Mouse (Mus musculus) heart, adult 2 months (tissue): ENCODE measurements around the gene 4930469K13Rik. TPM values are rescaled to one million over a fixed set of nuclear protein-coding genes. Genes with fewer than 3 reads are reported as not detected.

Experiments used
- DNase-seq, 2 experiments: peaks; one replicate each; pipeline ENCODE4 v3.0.0; 2021
- H3K27ac ChIP-seq: fragments of 200-600 bp; 2 replicates; pipeline ENCODE4 v1.8.1; 2022
- H3K27me3 ChIP-seq: fragments of 200-500 bp; 2 replicates; pipeline ENCODE4 v1.6.1; 2012; ENCODE audit warnings: mild to moderate bottlenecking, low read length, inconsistent platforms, mixed read lengths; ENCODE audit not compliant: control insufficient read depth, insufficient read depth
- H3K36me3 ChIP-seq: fragments of 200-500 bp; 2 replicates; pipeline ENCODE4 v1.6.1; 2012; ENCODE audit warnings: low read length, inconsistent platforms; ENCODE audit not compliant: control insufficient read depth, insufficient read depth
- H3K4me1 ChIP-seq: fragments of 200-500 bp; 2 replicates; pipeline ENCODE4 v1.6.1; 2011; ENCODE audit warnings: low read length; ENCODE audit not compliant: control insufficient read depth, insufficient read depth
- H3K4me3 ChIP-seq: fragments of 200-600 bp; 2 replicates; pipeline ENCODE4 v1.8.1; 2022
- H3K79me2 ChIP-seq: fragments of 200-500 bp; replicated peaks from 2 replicates; pipeline ENCODE4 v1.6.1; 2012; ENCODE audit warnings: mild to moderate bottlenecking, inconsistent platforms, low read length, moderate library complexity, mixed read lengths; ENCODE audit not compliant: control insufficient read depth, insufficient read depth
- H3K9ac ChIP-seq: fragments of 200-500 bp; 2 replicates; pipeline ENCODE4 v1.6.1; 2012; ENCODE audit warnings: low read depth, mild to moderate bottlenecking, control low read depth, inconsistent platforms, low read length, mixed read lengths
- CTCF ChIP-seq: fragments of 200-600 bp; IDR thresholded peaks from 2 replicates; pipeline ENCODE4 v1.8.1; 2022; ENCODE audit warnings: antibody characterized with exemption, mild to moderate bottlenecking, moderate library complexity
- EP300 ChIP-seq: fragments of 200-500 bp; IDR thresholded peaks from 2 replicates; pipeline ENCODE4 v1.6.1; 2011; ENCODE audit warnings: low read depth, low read length, control low read depth; ENCODE audit not compliant: insufficient read depth
- POLR2A ChIP-seq: fragments of 200-500 bp; IDR thresholded peaks from 2 replicates; pipeline ENCODE4 v1.6.1; 2011; ENCODE audit warnings: mild to moderate bottlenecking, low read depth, low read length, control low read depth; ENCODE audit not compliant: insufficient read depth
- WGBS: fragments of 180-500 bp; shearing (Covaris S2); methylation state at CpG from one replicate; pipeline ENCODE4 v1.1.7; 2018; 5-methylcytosine and 5-hydroxymethylcytosine counted together
- intact Hi-C: fragments of 180-260 bp; cut with DNase I; formaldehyde crosslinking; loops from one replicate; pipeline ENCODE4 v1.15.1; 2025
- polyA plus RNA-seq: library from polyadenylated mRNA; depleted of rRNA; stranded (reverse); fragments of >200 nt; gene quantifications from 2 replicates; pipeline ENCODE4 v1.2.3, GENCODE M21; 2012
- total RNA-seq, 2 experiments: library from RNA; stranded (reverse); gene quantifications; 2 replicates each; pipeline ENCODE4 v1.2.3; 2021

Gene 4930469K13Rik
- total and polyA plus RNA-seq, 3 experiments = not detected

DNA sequence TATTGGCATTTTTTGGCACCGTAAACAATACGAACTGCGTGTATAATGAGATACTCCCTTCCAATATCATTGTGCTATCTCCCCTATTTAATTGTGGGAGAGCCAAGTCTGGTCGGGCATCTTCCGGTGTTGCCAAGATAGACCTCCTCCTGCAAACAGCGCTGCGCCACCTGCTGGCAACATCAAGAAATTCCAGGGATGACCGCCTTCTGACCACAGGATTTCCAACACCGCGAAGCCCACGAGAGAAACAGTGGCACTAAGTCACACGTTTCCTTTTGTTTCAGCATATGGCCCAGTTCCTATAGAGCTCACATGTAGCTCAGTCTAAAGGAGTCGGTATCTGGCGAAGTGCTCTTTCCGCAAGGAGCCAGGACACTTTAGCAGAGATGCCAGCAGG is 24.6 kb downstream of the 4930469K13Rik start:
- Histone ChIP-seq H3K4me3 (no peak overlapping the region), H3K27ac (no peak overlapping the region), H3K4me1 (peaks cover 6% of the 10 kb centered on the region), H3K9ac (no peak overlapping the region), H3K36me3 (no peaks in the 10 kb centered on the region), H3K27me3 (no peaks in the 10 kb centered on the region), H3K79me2 (no peaks in the 10 kb centered on the region)
- peak; percentile 54 to 68 for DNase-seq
- intact Hi-C loops = loop anchor here (2.0 kb wide), 1 partner anchor 71 kb away; no protein-coding TSS in a partner anchor
- WGBS = 14% methylated on average over 15 of the region's 15 CpGs
- TF ChIP-seq CTCF (peak; percentile 86), POLR2A (no peak)

- intact Hi-C loops = loop anchor here (2.0 kb wide), 1 partner anchor 70 kb away; no protein-coding TSS in a partner anchor
- WGBS = 70% methylated on average over 4 of the region's 4 CpGs
- Histone ChIP-seq H3K9ac (no peak overlapping the region), H3K4me1 (peaks cover 6% of the 10 kb centered on the region), H3K27me3 (no peaks in the 10 kb centered on the region), H3K36me3 (no peaks in the 10 kb centered on the region), H3K79me2 (no peaks in the 10 kb centered on the region), H3K4me3 (no peak overlapping the region), H3K27ac (no peak overlapping the region)
- DNase-seq = peak in 1 of 2 experiments; percentile 26
- TF ChIP-seq EP300 (0 out of 2 replicates have a peak, but pooled peaks have one; percentile 9), CTCF (no peak)
These were observed 26.0 kb downstream of the 4930469K13Rik start for GRCm38 (mm10) chr11:34072309-34072708.

GRCm38 (mm10) chr11:34070596-34070995 is 27.8 kb downstream of the 4930469K13Rik start:
- Histone ChIP-seq H3K79me2 (no peaks in the 10 kb centered on the region), H3K36me3 (no peaks in the 10 kb centered on the region), H3K27ac (no peak overlapping the region), H3K9ac (no peak overlapping the region), H3K4me3 (no peak overlapping the region), H3K27me3 (no peaks in the 10 kb centered on the region), H3K4me1 (peaks cover 6% of the 10 kb centered on the region)
- intact Hi-C loops = no loop called here
- TF ChIP-seq EP300 (no peak), POLR2A (no peak), CTCF (no peak)
- no peak for DNase-seq

- intact Hi-C loops = no loop called here
- H3K79me2 ChIP-seq = no peaks in the 10 kb centered on the region
- H3K36me3 ChIP-seq = no peaks in the 10 kb centered on the region
- no peaks in the 10 kb centered on the region for H3K4me1 ChIP-seq
- H3K4me3 ChIP-seq = no peak overlapping the region
- TF ChIP-seq CTCF = no peak
- TF ChIP-seq POLR2A = no peak
- no peak for TF ChIP-seq EP300
- H3K27ac ChIP-seq = no peak overlapping the region
- WGBS = 61% methylated on average over 5 of the region's 5 CpGs
- H3K9ac ChIP-seq = no peak overlapping the region
- peak in 1 of 2 experiments; percentile 39 for DNase-seq
- no peaks in the 10 kb centered on the region for H3K27me3 ChIP-seq
These were observed 34.5 kb downstream of the 4930469K13Rik start for GRCm38 (mm10) chr11:34063702-34064485.

DNA sequence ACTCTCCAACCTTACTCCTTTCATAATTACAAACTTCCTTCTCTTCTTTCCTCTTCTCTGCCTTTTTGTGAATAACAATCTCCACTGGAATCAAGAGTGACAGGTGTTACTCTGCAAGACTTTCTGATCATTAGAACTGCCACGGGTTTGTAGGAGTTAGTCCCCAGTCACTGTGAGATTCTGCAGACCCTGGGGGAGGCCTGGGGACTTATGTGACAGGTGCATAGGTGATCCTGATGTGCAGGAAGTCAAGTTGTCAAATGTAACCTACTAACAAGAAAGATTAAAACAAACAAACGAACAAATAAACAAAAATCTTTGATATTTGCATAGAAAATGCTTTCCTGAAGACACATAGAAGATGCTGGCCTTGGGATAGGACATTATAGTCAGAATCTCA is 35.1 kb downstream of the 4930469K13Rik start:
- H3K9ac ChIP-seq = no peak overlapping the region
- no peaks in the 10 kb centered on the region for H3K27me3 ChIP-seq
- H3K79me2 ChIP-seq = no peaks in the 10 kb centered on the region
- WGBS = 55% methylated on average over 2 of the region's 2 CpGs
- H3K4me1 ChIP-seq = no peaks in the 10 kb centered on the region
- no peak for DNase-seq
- TF ChIP-seq EP300 (no peak), POLR2A (no peak), CTCF (no peak)
- H3K27ac ChIP-seq = no peak overlapping the region
- intact Hi-C loops = no loop called here
- H3K36me3 ChIP-seq = no peaks in the 10 kb centered on the region
- no peak overlapping the region for H3K4me3 ChIP-seq

- Histone ChIP-seq H3K4me1 (no peaks in the 10 kb centered on the region), H3K36me3 (no peaks in the 10 kb centered on the region), H3K27me3 (no peaks in the 10 kb centered on the region), H3K4me3 (no peak overlapping the region), H3K9ac (no peak overlapping the region), H3K79me2 (no peaks in the 10 kb centered on the region), H3K27ac (no peak overlapping the region)
- TF ChIP-seq EP300 = no peak
- no peak for TF ChIP-seq POLR2A
- TF ChIP-seq CTCF = no peak
- intact Hi-C loops = no loop called here
- WGBS = 34% methylated on average over 6 of the region's 6 CpGs
- no peak for DNase-seq
These were observed 36.6 kb downstream of the 4930469K13Rik start for GRCm38 (mm10) chr11:34061740-34062139.
